Mouse (Mus musculus): ENCODE data around the gene Wdfy4. TPM values are rescaled to one million over a fixed set of nuclear protein-coding genes. Genes with fewer than 3 reads are reported as not detected.

Gene Wdfy4
- total and polyA plus RNA-seq, 3 experiments, result under 0.01 TPM; not detected in 2

- Histone ChIP-seq H3K36me3 (replicated peaks) (no peaks in the 10 kb centered on the region), H3K27me3 (ENCODE audit: insufficient read depth, low read length) (no peaks in the 10 kb centered on the region), H3K4me1 (ENCODE audit: insufficient read depth, low read depth, low read length) (no peaks in the 10 kb centered on the region), H3K4me3 (ENCODE audit: low read depth, low read length) (no peak overlapping the region), H3K9me3 (replicated peaks) (peaks cover 37% of the 10 kb centered on the region)
- DNase-seq (ENCODE audit: low spot score), result no peak
- no peak for ATAC-seq (ENCODE audit: extremely low read depth, insufficient number of reproducible peaks, low FRiP score, poor library complexity, severe bottlenecking)
- TF ChIP-seq GATA2 (IDR thresholded peaks at IDR 0.05; ENCODE audit: borderline replicate concordance, low read depth, low read length) (no peak), GATA1 (IDR thresholded peaks at IDR 0.05; ENCODE audit: borderline replicate concordance, low read length) (no peak), TAL1 (conservative IDR thresholded peaks at IDR 0.05; ENCODE audit: low read depth, low read length) (no peak), POLR2AphosphoS5 (IDR thresholded peaks at IDR 0.05; ENCODE audit: insufficient replicate concordance, low read depth, low read length) (no peak), CTCF (IDR thresholded peaks at IDR 0.05; ENCODE audit: low read depth, low read length) (no peak)
Observed at GRCm38 (mm10) chr14:33000112-33000979, 185.0 kb downstream of the Wdfy4 start.

GRCm38 (mm10) chr14:32999511-32999910 lies 185.8 kb downstream of the Wdfy4 start:
- DNase-seq (ENCODE audit: low spot score) (no peak), ATAC-seq (ENCODE audit: extremely low read depth, insufficient number of reproducible peaks, low FRiP score, poor library complexity, severe bottlenecking) (no peak)
- TF ChIP-seq POLR2AphosphoS5 (IDR thresholded peaks at IDR 0.05; ENCODE audit: insufficient replicate concordance, low read depth, low read length) (no peak), TAL1 (conservative IDR thresholded peaks at IDR 0.05; ENCODE audit: low read depth, low read length) (no peak), CTCF (IDR thresholded peaks at IDR 0.05; ENCODE audit: low read depth, low read length) (no peak), GATA1 (IDR thresholded peaks at IDR 0.05; ENCODE audit: borderline replicate concordance, low read length) (no peak), GATA2 (IDR thresholded peaks at IDR 0.05; ENCODE audit: borderline replicate concordance, low read depth, low read length) (no peak)
- no peak overlapping the region for H3K4me3 ChIP-seq (ENCODE audit: low read depth, low read length)
- no peaks in the 10 kb centered on the region for H3K4me1 ChIP-seq (ENCODE audit: insufficient read depth, low read depth, low read length)
- H3K27me3 ChIP-seq (ENCODE audit: insufficient read depth, low read length), result no peaks in the 10 kb centered on the region
- H3K9me3 ChIP-seq (replicated peaks), result peaks cover 39% of the 10 kb centered on the region
- no peaks in the 10 kb centered on the region for H3K36me3 ChIP-seq (replicated peaks)

GRCm38 (mm10) chr14:32994954-32995636 lies 190.2 kb downstream of the Wdfy4 start:
- no peak overlapping the region for H3K4me3 ChIP-seq (ENCODE audit: low read depth, low read length)
- DNase-seq (ENCODE audit: low spot score) (no peak), ATAC-seq (ENCODE audit: extremely low read depth, insufficient number of reproducible peaks, low FRiP score, poor library complexity, severe bottlenecking) (no peak)
- no peaks in the 10 kb centered on the region for H3K27me3 ChIP-seq (ENCODE audit: insufficient read depth, low read length)
- peaks cover 29% of the 10 kb centered on the region for H3K9me3 ChIP-seq (replicated peaks)
- no peaks in the 10 kb centered on the region for H3K36me3 ChIP-seq (replicated peaks)
- H3K4me1 ChIP-seq (ENCODE audit: insufficient read depth, low read depth, low read length), result no peaks in the 10 kb centered on the region
- TF ChIP-seq POLR2AphosphoS5 (IDR thresholded peaks at IDR 0.05; ENCODE audit: insufficient replicate concordance, low read depth, low read length) (no peak), GATA2 (IDR thresholded peaks at IDR 0.05; ENCODE audit: borderline replicate concordance, low read depth, low read length) (no peak), GATA1 (IDR thresholded peaks at IDR 0.05; ENCODE audit: borderline replicate concordance, low read length) (no peak), CTCF (IDR thresholded peaks at IDR 0.05; ENCODE audit: low read depth, low read length) (no peak), TAL1 (conservative IDR thresholded peaks at IDR 0.05; ENCODE audit: low read depth, low read length) (no peak)

DNA sequence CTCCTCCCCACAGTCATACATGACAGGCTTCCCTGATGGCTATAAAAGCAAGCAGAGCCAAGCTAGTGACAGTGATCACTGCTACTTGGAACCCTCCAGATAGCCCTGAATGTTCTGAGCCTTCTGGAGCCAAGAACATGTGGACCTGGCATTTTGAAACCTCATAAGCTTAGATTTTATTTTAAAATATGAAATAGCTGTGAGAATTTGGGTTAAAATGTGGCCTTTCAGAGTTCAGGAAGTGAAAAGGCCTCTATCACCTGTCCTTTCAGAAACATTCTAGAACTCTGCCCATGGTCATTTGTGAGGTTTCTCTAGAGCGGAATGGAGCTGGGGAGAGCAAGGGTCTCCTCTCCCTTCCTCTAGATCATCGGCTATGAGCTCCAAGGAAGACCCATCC lies 194.2 kb downstream of the Wdfy4 start, which contains the start of gene Lrrc18:
Gene Lrrc18 (plus strand): TSS at position 301 of the 400 bp plus-strand sequence.
- H3K36me3 ChIP-seq (replicated peaks), result no peaks in the 10 kb centered on the region
- peaks cover 34% of the 10 kb centered on the region for H3K9me3 ChIP-seq (replicated peaks)
- no peaks in the 10 kb centered on the region for H3K4me1 ChIP-seq (ENCODE audit: insufficient read depth, low read depth, low read length)

GRCm38 (mm10) chr14:32986659-32987058 lies 198.6 kb downstream of the Wdfy4 start:
- H3K27me3 ChIP-seq (ENCODE audit: insufficient read depth, low read length), result no peaks in the 10 kb centered on the region
- no peak for TF ChIP-seq GATA2 (IDR thresholded peaks at IDR 0.05; ENCODE audit: borderline replicate concordance, low read depth, low read length)
- no peak for TF ChIP-seq CTCF (IDR thresholded peaks at IDR 0.05; ENCODE audit: low read depth, low read length)
- no peak for TF ChIP-seq POLR2AphosphoS5 (IDR thresholded peaks at IDR 0.05; ENCODE audit: insufficient replicate concordance, low read depth, low read length)
- TF ChIP-seq GATA1 (IDR thresholded peaks at IDR 0.05; ENCODE audit: borderline replicate concordance, low read length), result no peak
- TF ChIP-seq TAL1 (conservative IDR thresholded peaks at IDR 0.05; ENCODE audit: low read depth, low read length), result no peak
- H3K4me3 ChIP-seq (ENCODE audit: low read depth, low read length), result no peak overlapping the region
- H3K9me3 ChIP-seq (replicated peaks), result peaks cover 50% of the 10 kb centered on the region
- no peak for ATAC-seq (ENCODE audit: extremely low read depth, insufficient number of reproducible peaks, low FRiP score, poor library complexity, severe bottlenecking)
- no peaks in the 10 kb centered on the region for H3K4me1 ChIP-seq (ENCODE audit: insufficient read depth, low read depth, low read length)
- no peak for DNase-seq (ENCODE audit: low spot score)
- no peaks in the 10 kb centered on the region for H3K36me3 ChIP-seq (replicated peaks)

More for the DNA sequence above, 194.2 kb downstream of the Wdfy4 start, which contains the start of gene Lrrc18:
- DNase-seq (ENCODE audit: low spot score), result no peak
- no peak for TF ChIP-seq TAL1 (conservative IDR thresholded peaks at IDR 0.05; ENCODE audit: low read depth, low read length)
- no peak for TF ChIP-seq GATA2 (IDR thresholded peaks at IDR 0.05; ENCODE audit: borderline replicate concordance, low read depth, low read length)
- TF ChIP-seq POLR2AphosphoS5 (IDR thresholded peaks at IDR 0.05; ENCODE audit: insufficient replicate concordance, low read depth, low read length), result no peak
- TF ChIP-seq GATA1 (IDR thresholded peaks at IDR 0.05; ENCODE audit: borderline replicate concordance, low read length), result no peak
- no peak for TF ChIP-seq CTCF (IDR thresholded peaks at IDR 0.05; ENCODE audit: low read depth, low read length)
- Histone ChIP-seq H3K4me3 (ENCODE audit: low read depth, low read length) (no peak within 1 kb of the TSS), H3K27me3 (ENCODE audit: insufficient read depth, low read length) (no peaks in the 10 kb centered on the region)
- no peak for ATAC-seq (ENCODE audit: extremely low read depth, insufficient number of reproducible peaks, low FRiP score, poor library complexity, severe bottlenecking)

All from G1E (cell line).